Mouse (Mus musculus) liver, adult 2 months (tissue): ENCODE measurements around the gene Ybx1. TPM values are rescaled to one million over a fixed set of nuclear protein-coding genes. Genes with fewer than 3 reads are reported as not detected.
A peak's percentile ranks its signal among the peaks of the same experiment; 100 is the strongest.

Source experiments
- DNase-seq: peaks from one replicate; pipeline ENCODE4 v3.0.0-alpha.2; 2011; ENCODE audit warnings: low read depth, low spot score; ENCODE audit errors: extremely low read depth
- H3K27ac ChIP-seq: fragments of 200-500 bp; replicated peaks from 2 replicates; pipeline ENCODE4 v1.5.1; 2012; ENCODE audit warnings: low read depth, mild to moderate bottlenecking, control low read depth, inconsistent platforms, low read length; ENCODE audit not compliant: insufficient read depth
- H3K27me3 ChIP-seq: fragments of 200-500 bp; 2 replicates; pipeline ENCODE4 v1.6.1; 2012; ENCODE audit warnings: mild to moderate bottlenecking, moderate library complexity, low read length, inconsistent platforms; ENCODE audit not compliant: control insufficient read depth, insufficient read depth
- H3K36me3 ChIP-seq: fragments of 200-500 bp; 2 replicates; pipeline ENCODE4 v1.6.1; 2012; ENCODE audit warnings: low read length, inconsistent platforms; ENCODE audit not compliant: control insufficient read depth, insufficient read depth
- H3K4me1 ChIP-seq: fragments of 200-500 bp; 2 replicates; pipeline ENCODE4 v1.6.1; 2011; ENCODE audit warnings: low read length; ENCODE audit not compliant: control insufficient read depth, insufficient read depth
- H3K4me3 ChIP-seq: fragments of 200-500 bp; 2 replicates; pipeline ENCODE4 v1.5.1; 2011; ENCODE audit warnings: low read depth, mild to moderate bottlenecking, control low read depth, low read length, moderate library complexity; ENCODE audit not compliant: insufficient read depth
- H3K79me2 ChIP-seq: fragments of 200-500 bp; 2 replicates; pipeline ENCODE4 v1.6.1; 2012; ENCODE audit warnings: inconsistent platforms, mild to moderate bottlenecking, low read length, moderate library complexity; ENCODE audit not compliant: control insufficient read depth, insufficient read depth
- H3K9ac ChIP-seq: fragments of 200-500 bp; 2 replicates; pipeline ENCODE4 v1.6.1; 2012; ENCODE audit warnings: low read depth, mild to moderate bottlenecking, control low read depth, inconsistent platforms, low read length
- CTCF ChIP-seq: fragments of 200-500 bp; IDR thresholded peaks from 2 replicates; pipeline ENCODE4 v1.5.1; 2011; ENCODE audit warnings: low read depth, low read length, control low read depth
- POLR2A ChIP-seq: fragments of 200-500 bp; IDR thresholded peaks from 2 replicates; pipeline ENCODE4 v1.6.1; 2011; ENCODE audit warnings: low read length, control low read depth; ENCODE audit not compliant: insufficient read depth; ENCODE audit errors: extremely low read depth
- WGBS: fragments of 180-500 bp; shearing (Covaris S2); methylation state at CpG from one replicate; pipeline ENCODE4 v1.1.7; 2018; 5-methylcytosine and 5-hydroxymethylcytosine counted together
- polyA plus RNA-seq: library from polyadenylated mRNA; depleted of rRNA; stranded (reverse); fragments of >200 nt; gene quantifications from 2 replicates; pipeline ENCODE4 v1.2.3, GENCODE M21; 2012
- total RNA-seq: library from RNA; depleted of rRNA; stranded (reverse); fragments of >200 nt; gene quantifications from 2 replicates; pipeline ENCODE4 v1.2.3, GENCODE M21; 2014

Ybx1 gene
- total and polyA plus RNA-seq, 2 experiments = 64.3 to 189 TPM

DNA sequence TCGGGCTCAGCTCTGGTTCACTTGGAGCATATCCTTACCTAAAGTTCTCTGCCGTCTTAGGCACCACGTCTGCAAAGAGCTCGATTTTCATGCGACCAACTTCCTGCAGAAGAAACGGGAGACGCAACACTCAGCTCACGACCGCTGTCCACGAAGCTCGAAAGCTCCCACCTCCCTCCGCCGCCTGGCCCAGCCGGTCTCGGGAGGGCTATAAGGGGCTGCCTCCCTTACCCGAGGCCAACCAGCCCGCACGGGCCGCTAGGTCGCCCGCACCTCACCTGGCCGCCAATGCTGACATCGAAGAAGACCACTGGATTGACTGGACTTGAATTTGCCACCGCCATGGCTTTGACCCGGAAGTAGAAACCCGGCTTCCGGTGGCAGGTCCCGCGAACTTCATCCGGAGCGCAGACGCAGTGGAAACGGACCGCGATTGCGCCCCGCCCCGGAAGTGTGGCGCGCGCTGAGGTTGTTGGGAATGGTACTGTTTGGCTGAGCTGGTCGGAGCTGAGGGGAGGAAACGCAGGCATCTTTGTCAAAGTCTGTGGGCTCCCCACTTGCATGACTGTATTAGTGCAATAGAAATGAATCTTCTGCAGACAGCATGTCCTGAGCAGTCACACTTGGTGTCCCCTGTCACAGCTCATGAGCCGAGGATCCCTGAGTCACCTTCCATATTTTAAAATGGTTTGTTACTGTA is 25.9 kb upstream of the Ybx1 start, which contains the start of gene Ppih:
Gene Ppih, minus strand, starts transcription at position 416 of the 700 bp plus-strand sequence.
- H3K27me3 ChIP-seq = no peaks in the 10 kb centered on the region
- H3K4me1 ChIP-seq = peaks cover 5% of the 10 kb centered on the region
- peaks cover 7% of the 10 kb centered on the region; the same call in 1 of the 2 replicates for H3K36me3 ChIP-seq
- H3K4me3 ChIP-seq = peak within 1 kb of the TSS; percentile 65
- peak within 1 kb of the TSS; percentile 64 for H3K9ac ChIP-seq
- peak; percentile 65 for TF ChIP-seq POLR2A
- no peak for TF ChIP-seq CTCF
- DNase-seq = peak; percentile 78
- under 1% methylated on average over 44 of the region's 44 CpGs for WGBS
- H3K27ac ChIP-seq = peak within 1 kb of the TSS; percentile 55
- H3K79me2 ChIP-seq = no peaks in the 10 kb centered on the region; the same call in 1 of the 2 replicates

DNA sequence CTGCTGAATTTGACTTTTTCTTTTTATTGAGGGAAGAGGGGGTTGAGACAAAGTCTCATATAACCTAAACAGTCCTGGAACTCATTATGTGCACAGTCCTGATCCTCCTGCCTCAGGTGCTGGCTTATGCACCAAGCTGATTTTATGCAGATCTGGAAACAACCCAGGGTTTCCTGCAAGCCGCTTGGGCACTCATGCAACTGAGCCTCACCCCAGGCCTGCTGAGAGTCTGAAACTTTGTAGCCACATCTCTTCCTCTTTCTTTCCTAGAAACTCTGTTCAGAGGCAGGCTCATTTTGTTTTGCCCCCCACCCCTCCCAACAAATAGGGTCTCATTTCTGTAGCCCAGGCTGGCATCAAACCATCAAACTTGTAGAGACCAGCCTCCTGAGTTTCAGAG is 19.4 kb upstream of the Ybx1 start:
- Histone ChIP-seq H3K79me2 (no peaks in the 10 kb centered on the region), H3K27me3 (no peaks in the 10 kb centered on the region), H3K36me3 (peaks cover 10% of the 10 kb centered on the region; the same call in 1 of the 2 replicates), H3K4me1 (no peaks in the 10 kb centered on the region), H3K27ac (no peak overlapping the region), H3K4me3 (no peak overlapping the region), H3K9ac (no peak overlapping the region)
- TF ChIP-seq CTCF (no peak), POLR2A (no peak)
- WGBS = 96% methylated on average over 1 of the region's 1 CpGs
- no peak for DNase-seq

DNA sequence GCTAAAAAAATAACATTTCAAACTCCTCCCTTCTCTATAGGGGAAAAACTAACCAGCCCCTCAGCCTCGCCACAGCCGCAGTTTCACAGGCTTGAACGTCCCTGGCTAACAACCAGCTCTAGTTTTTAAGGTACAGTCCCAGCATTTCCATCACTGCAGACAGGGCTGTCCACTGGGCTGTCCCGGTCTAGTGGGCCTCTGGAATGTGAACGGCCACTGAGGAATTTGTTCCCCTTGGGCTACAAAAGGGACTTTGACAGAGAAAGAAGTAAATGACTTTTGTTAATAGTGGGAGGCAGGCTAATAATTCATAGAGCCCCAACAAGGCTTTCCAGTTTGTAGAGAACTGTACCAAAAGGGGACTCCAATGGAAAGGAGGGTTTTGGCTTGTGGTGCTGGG is 11.0 kb upstream of the Ybx1 start:
- no peak overlapping the region for H3K9ac ChIP-seq
- TF ChIP-seq CTCF (no peak), POLR2A (no peak)
- DNase-seq = no peak
- WGBS = 94% methylated on average over 5 of the region's 5 CpGs
- H3K27ac ChIP-seq = no peak overlapping the region
- no peaks in the 10 kb centered on the region for H3K36me3 ChIP-seq
- no peaks in the 10 kb centered on the region for H3K27me3 ChIP-seq
- H3K4me1 ChIP-seq = no peaks in the 10 kb centered on the region
- H3K4me3 ChIP-seq = no peak overlapping the region
- H3K79me2 ChIP-seq = no peaks in the 10 kb centered on the region

DNA sequence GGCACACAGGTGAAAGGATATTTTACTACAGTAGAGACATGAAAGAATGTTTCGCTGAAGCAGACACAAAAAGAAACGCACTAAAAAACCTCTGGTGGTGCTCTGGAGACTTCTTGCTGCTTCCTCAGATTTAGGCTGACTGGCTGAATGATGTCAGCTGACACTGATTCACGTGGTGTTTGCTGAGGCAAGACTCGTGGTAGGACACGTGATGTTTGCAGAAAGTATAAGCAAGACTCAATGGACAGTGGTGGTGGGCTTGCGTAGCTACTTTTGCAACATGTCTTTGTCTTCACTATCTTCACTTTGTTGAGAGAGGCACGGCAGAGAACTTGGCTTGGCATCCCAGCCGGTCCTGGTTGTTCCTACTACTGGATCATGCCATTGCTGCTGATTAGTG is 8.9 kb upstream of the Ybx1 start:
- 88% methylated on average over 8 of the region's 8 CpGs for WGBS
- no peaks in the 10 kb centered on the region for H3K79me2 ChIP-seq
- no peak for DNase-seq
- no peaks in the 10 kb centered on the region for H3K27me3 ChIP-seq
- H3K4me3 ChIP-seq = no peak overlapping the region
- TF ChIP-seq CTCF (no peak), POLR2A (no peak)
- H3K9ac ChIP-seq = no peak overlapping the region
- H3K4me1 ChIP-seq = no peaks in the 10 kb centered on the region
- H3K36me3 ChIP-seq = no peaks in the 10 kb centered on the region
- no peak overlapping the region for H3K27ac ChIP-seq

DNA sequence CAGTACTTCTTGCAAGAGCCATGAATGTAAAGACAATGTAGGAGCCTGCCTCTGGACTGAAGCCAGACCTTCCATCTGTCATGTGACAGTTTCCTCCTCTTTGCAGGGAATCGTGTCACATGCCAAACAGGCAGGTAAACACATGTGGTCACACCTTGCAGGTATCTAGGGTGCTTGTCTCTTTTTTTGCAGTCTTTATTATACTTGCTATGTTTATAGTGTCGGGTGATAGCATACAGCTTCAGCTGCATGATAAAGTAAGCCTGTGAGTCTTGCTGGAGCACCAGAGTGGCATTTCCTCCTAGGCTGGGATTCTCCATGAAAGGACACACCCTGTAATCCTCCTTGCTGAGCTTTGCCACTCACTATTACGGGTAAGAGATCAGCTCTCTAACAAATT is 7.4 kb upstream of the Ybx1 start:
- 78% methylated on average over 3 of the region's 3 CpGs for WGBS
- H3K36me3 ChIP-seq = no peaks in the 10 kb centered on the region
- DNase-seq = no peak

DNA sequence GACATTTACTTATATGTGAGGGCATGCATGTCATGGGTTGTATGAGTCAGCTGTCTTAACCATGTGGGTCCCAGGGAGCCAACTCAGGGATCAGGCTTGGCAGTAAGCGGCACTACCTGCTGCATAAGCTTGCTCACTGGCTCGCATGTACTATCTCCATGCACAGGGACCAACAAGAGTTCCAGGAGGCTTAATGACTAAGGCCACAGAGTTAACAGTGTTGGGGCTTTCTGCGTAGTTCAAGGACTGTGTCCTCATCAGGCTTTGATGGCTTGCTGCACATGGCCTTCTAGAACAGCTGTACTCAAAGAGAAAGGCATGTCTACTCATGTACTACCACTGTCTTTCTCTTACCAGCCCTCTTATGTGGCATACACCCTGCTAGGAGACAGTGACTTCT is 6.4 kb upstream of the Ybx1 start:
- no peak for DNase-seq
- WGBS = 94% methylated on average over 3 of the region's 3 CpGs
- TF ChIP-seq CTCF (no peak), POLR2A (no peak)

More for the DNA sequence above, 7.4 kb upstream of the Ybx1 start:
- no peak overlapping the region for H3K4me3 ChIP-seq
- H3K4me1 ChIP-seq = no peaks in the 10 kb centered on the region
- TF ChIP-seq CTCF (no peak), POLR2A (no peak)
- H3K27ac ChIP-seq = no peak overlapping the region
- no peak overlapping the region for H3K9ac ChIP-seq
- no peaks in the 10 kb centered on the region for H3K79me2 ChIP-seq
- H3K27me3 ChIP-seq = no peaks in the 10 kb centered on the region

More for the DNA sequence above, 6.4 kb upstream of the Ybx1 start:
- no peaks in the 10 kb centered on the region for H3K79me2 ChIP-seq
- no peaks in the 10 kb centered on the region for H3K27me3 ChIP-seq
- H3K27ac ChIP-seq = no peak overlapping the region
- no peak overlapping the region for H3K9ac ChIP-seq
- H3K4me1 ChIP-seq = no peaks in the 10 kb centered on the region
- H3K4me3 ChIP-seq = no peak overlapping the region
- no peaks in the 10 kb centered on the region for H3K36me3 ChIP-seq
